Mouse (Mus musculus) intestine, postnatal 0 days (tissue): Measurements from ENCODE around the gene Adgre5. TPM values are rescaled to one million over a fixed set of nuclear protein-coding genes. Genes with fewer than 3 reads are reported as not detected.

Source experiments
- ATAC-seq: fragments of 200-750 bp; cut with Nextera tagmentation; 2 replicates; pipeline ENCODE4 v1.8.0; 2017; ENCODE audit warnings: mild to moderate bottlenecking, moderate TSS enrichment, moderate library complexity
- H3K27ac ChIP-seq: fragments of 300-500 bp; sonication (generic); 2 replicates; pipeline ENCODE4 v1.5.1; 2014; ENCODE audit warnings: mild to moderate bottlenecking, low read depth, low read length, moderate library complexity
- H3K27me3 ChIP-seq: fragments of 300-500 bp; sonication (generic); replicated peaks from 2 replicates; pipeline ENCODE4 v1.6.1; 2014; ENCODE audit warnings: low read length, mixed read lengths; ENCODE audit not compliant: control insufficient read depth, insufficient read depth
- H3K36me3 ChIP-seq: fragments of 300-500 bp; sonication (generic); 2 replicates; pipeline ENCODE4 v1.6.1; 2014; ENCODE audit warnings: mild to moderate bottlenecking, moderate library complexity; ENCODE audit not compliant: control insufficient read depth, insufficient read depth
- H3K4me1 ChIP-seq: fragments of 300-500 bp; sonication (generic); replicated peaks from 2 replicates; pipeline ENCODE4 v1.6.1; 2014; ENCODE audit warnings: antibody characterized with exemption, low read length, mixed read lengths; ENCODE audit not compliant: control insufficient read depth, insufficient read depth
- H3K4me2 ChIP-seq: fragments of 300-500 bp; sonication (generic); replicated peaks from 2 replicates; pipeline ENCODE4 v1.6.1; 2014; ENCODE audit warnings: low read depth, mild to moderate bottlenecking, moderate library complexity
- H3K4me3 ChIP-seq: fragments of 300-500 bp; sonication (generic); 2 replicates; pipeline ENCODE4 v1.5.1; 2014; ENCODE audit warnings: low read depth, low read length
- H3K9ac ChIP-seq: fragments of 300-500 bp; sonication (generic); 2 replicates; pipeline ENCODE4 v1.6.1; 2014; ENCODE audit warnings: mild to moderate bottlenecking, low read depth, low read length
- H3K9me3 ChIP-seq: fragments of 300-500 bp; sonication (generic); 2 replicates; pipeline ENCODE4 v1.6.1; 2016; ENCODE audit warnings: mixed run types; ENCODE audit not compliant: control insufficient read depth
- CTCF ChIP-seq: sonication (generic); IDR thresholded peaks from 2 replicates; pipeline ENCODE4 v1.5.1; 2016; ENCODE audit warnings: low read depth, mild to moderate bottlenecking, control low read depth, antibody characterized with exemption, moderate library complexity
- WGBS: fragments of 180-500 bp; shearing (Covaris S2); extraction: QIAGEN DNeasy Blood & Tissue Kit; methylation state at CpG from one replicate; pipeline ENCODE4 v1.1.7; 2014; 5-methylcytosine and 5-hydroxymethylcytosine counted together
- microRNA-seq: library from miRNA; unstranded; fragments of <30 nt; microRNA quantifications from one replicate; pipeline ENCODE4, GENCODE M21; 2016
- polyA plus RNA-seq: library from polyadenylated mRNA; unstranded; fragments of >200 nt; fragmentation: Nextera tagmentation; extraction: Ambion mirVana; gene quantifications from 2 replicates; pipeline ENCODE4 v1.2.1, GENCODE M21; 2015

The Adgre5 gene
- polyA plus RNA-seq, 1 experiment from 2014 or later = 17.2 TPM

- 86% methylated on average over 5 of the region's 5 CpGs for WGBS
- no peaks in the 10 kb centered on the region for H3K4me1 ChIP-seq
- H3K4me3 ChIP-seq = no peak overlapping the region
- ATAC-seq = no peak
- H3K36me3 ChIP-seq = peaks cover 85% of the 10 kb centered on the region
- no peaks in the 10 kb centered on the region for H3K9me3 ChIP-seq
- no peak overlapping the region for H3K27ac ChIP-seq
- no peaks in the 10 kb centered on the region for H3K27me3 ChIP-seq
- no peak overlapping the region for H3K4me2 ChIP-seq
- TF ChIP-seq CTCF = no peak
- H3K9ac ChIP-seq = no peak overlapping the region
Measured at GRCm38 (mm10) chr8:83674497-83674896, 66.6 kb downstream of the Adgre5 start.

Small RNAs within 50 kb of the gene (microRNA-seq; reads per million reads assigned to microRNA genes)
- gene Mir1668 = not detected

Other genes with a start within 250 kb of the Adgre5 start
- gene Olfr370, start 205.5 kb downstream of the Adgre5 start, polyA plus RNA-seq = not detected in 2 replicates
- 579 and 585 TPM in 2 replicates for gene Ndufb7, start 174.7 kb downstream of the Adgre5 start, polyA plus RNA-seq
- gene Tecr, start 133.4 kb downstream of the Adgre5 start, polyA plus RNA-seq = 317 and 320 TPM in 2 replicates
- gene Dnajb1, start 133.1 kb downstream of the Adgre5 start, polyA plus RNA-seq = 26.1 and 28.8 TPM in 2 replicates
- gene Gipc1, start 88.6 kb downstream of the Adgre5 start, polyA plus RNA-seq = 76.1 and 79.3 TPM in 2 replicates
- 1.1 and 1.2 TPM in 2 replicates for gene Ptger1, start 74.6 kb downstream of the Adgre5 start, polyA plus RNA-seq
- gene Pkn1, start 42.1 kb downstream of the Adgre5 start, polyA plus RNA-seq = 37.0 and 40.2 TPM in 2 replicates
- 69.8 and 75.5 TPM in 2 replicates for gene Ddx39, start 26.1 kb downstream of the Adgre5 start, polyA plus RNA-seq
- gene Adgrl1, start 158.8 kb upstream of the Adgre5 start, polyA plus RNA-seq = 4.4 and 5.6 TPM in 2 replicates
- 0.09 and 0.12 TPM in 2 replicates for gene Gm10644, start 213.9 kb upstream of the Adgre5 start, polyA plus RNA-seq
- 13.8 and 16.0 TPM in 2 replicates for gene Asf1b, start 214.2 kb upstream of the Adgre5 start, polyA plus RNA-seq
- gene Prkaca, start 231.7 kb upstream of the Adgre5 start, polyA plus RNA-seq = 70.7 and 72.5 TPM in 2 replicates